Mouse (Mus musculus) large intestine, adult 2 months (tissue): ENCODE measurements around the gene Rhod. TPM values are rescaled to one million over a fixed set of nuclear protein-coding genes. Genes with fewer than 3 reads are reported as not detected.
"Not testable (repeated sequence)": the region's sequence is repeated elsewhere in the genome, so short reads cannot be mapped to it uniquely, and the experiment has no call there.

ENCODE experiments used
- DNase-seq: peaks from one replicate; pipeline ENCODE4 v3.0.0-alpha.2; 2012; ENCODE audit warnings: low read depth, low spot score
- WGBS: fragments of 180-500 bp; shearing (Covaris S2); methylation state at CpG from one replicate; pipeline ENCODE4 v1.1.7; 2018; 5-methylcytosine and 5-hydroxymethylcytosine counted together
- polyA plus RNA-seq: library from polyadenylated mRNA; depleted of rRNA; stranded (reverse); fragments of >200 nt; gene quantifications from 2 replicates; pipeline ENCODE4 v1.2.3, GENCODE M21; 2012

Rhod gene
- polyA plus RNA-seq, 1 experiment, result 46.4 TPM

- DNase-seq, result no peak
- 60% methylated on average over 5 of the region's 5 CpGs for WGBS
Observed at GRCm38 (mm10) chr19:4419711-4420110, 19.5 kb downstream of the Rhod start.

GRCm38 (mm10) chr19:4417713-4418112 lies 21.5 kb downstream of the Rhod start:
- no peak for DNase-seq

GRCm38 (mm10) chr19:4417183-4417582 lies 22.0 kb downstream of the Rhod start:
- WGBS, result 3% methylated on average over 1 of the region's 1 CpGs

DNA sequence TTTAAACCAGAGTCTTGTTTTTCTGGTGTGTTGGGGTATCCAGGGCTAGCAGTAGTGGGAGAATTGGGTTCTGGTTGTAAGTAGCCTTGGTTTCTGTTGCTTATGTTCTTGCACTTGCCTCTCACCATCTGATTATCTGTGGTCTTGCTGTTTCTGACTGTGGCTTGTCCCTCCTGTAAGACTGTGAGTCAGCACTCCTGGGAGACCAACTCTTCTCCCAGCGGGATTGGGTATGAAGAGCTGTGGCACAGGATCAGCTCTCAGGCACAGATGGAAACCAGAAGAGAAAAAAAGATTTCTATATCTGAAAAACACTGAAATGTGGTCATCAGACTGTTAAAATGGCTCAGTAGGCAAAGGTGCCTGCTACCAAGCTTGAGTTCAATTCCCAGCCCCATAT lies 24.6 kb downstream of the Rhod start:
- 88% methylated on average over 1 of the region's 1 CpGs for WGBS
- DNase-seq, result no peak

More at GRCm38 (mm10) chr19:4417183-4417582, 22.0 kb downstream of the Rhod start:
- no peak for DNase-seq

GRCm38 (mm10) chr19:4409062-4409461 lies 30.2 kb downstream of the Rhod start:
- no peak for DNase-seq
- WGBS, result 46% methylated on average over 2 of the region's 2 CpGs

DNA sequence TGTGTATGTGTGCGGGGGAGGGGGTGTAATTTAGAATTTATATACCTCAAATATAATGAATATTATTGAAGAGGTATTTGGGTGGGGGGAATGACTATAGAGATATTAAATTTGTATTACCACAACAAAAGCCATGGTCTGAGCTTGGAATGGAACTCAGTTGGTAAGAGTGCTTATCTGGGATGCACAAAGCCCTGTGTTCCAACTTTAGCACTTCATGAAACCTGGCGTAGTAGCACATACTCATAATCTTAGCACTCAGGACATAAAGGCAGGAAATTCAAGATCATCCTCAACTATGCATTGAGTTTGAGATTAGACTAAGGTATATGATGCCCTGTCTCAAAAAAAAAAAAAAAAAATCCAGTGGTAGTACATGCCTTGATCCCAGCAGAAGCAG lies 34.4 kb downstream of the Rhod start:
- no peak for DNase-seq
- 93% methylated on average over 2 of the region's 2 CpGs for WGBS

GRCm38 (mm10) chr19:4398959-4399358 lies 40.3 kb downstream of the Rhod start:
- DNase-seq, result no peak
- 77% methylated on average over 4 of the region's 4 CpGs for WGBS

- 60% methylated on average over 8 of the region's 8 CpGs for WGBS
- DNase-seq, result no peak
Observed at GRCm38 (mm10) chr19:4398630-4398948, 40.6 kb downstream of the Rhod start.

DNA sequence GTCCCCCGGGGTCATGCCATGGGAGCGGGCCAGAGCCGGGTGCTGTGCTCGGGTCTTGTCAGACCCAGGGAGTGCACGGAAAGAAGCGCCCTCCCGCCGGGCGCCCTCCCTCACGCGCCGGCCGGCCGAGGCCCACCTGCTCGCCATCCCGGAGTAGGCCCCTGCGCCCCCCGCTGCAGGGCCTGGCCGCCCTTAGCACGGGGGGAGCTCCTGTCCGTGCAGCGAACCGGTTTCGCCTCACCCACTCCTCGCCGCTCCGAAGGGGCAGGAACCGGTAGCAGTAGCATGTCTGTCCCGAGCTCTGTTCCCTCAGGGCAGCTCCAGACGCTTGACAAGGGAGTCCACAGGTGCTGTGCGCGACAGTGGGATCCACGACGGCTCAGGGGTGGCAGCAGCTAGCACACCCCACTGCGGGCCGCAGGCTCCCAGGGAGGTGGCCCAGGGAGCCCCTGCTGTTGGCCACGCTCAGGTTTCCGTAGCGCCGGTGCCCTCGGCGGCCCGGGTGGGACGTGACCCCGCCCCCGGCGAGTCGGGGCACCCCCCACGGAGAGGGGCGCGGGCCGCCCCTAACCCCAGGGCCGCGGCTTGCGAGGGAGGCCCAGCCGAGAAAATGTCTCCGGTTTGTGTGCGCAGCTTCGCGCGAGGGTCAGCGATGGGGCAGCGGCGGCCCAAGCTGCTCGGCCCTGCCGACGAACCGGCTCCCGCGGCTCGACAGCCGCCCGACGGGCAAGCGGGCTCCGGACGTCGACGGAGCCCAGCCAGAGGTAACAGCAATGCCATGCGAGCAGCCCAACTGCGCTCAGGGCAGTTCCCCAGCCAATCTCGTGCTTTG lies 41.2 kb downstream of the Rhod start, which contains the start of gene Kdm2a:
Kdm2a (minus strand) TSS at position 488 of the 832 bp plus-strand sequence.
- DNase-seq, result no peak
- 8% methylated on average over 82 of the region's 82 CpGs for WGBS

- DNase-seq, result peak; percentile 89
- under 1% methylated on average over 79 of the region's 90 CpGs for WGBS
Observed at GRCm38 (mm10) chr19:4396998-4397797, 42.0 kb downstream of the Rhod start.

GRCm38 (mm10) chr19:4396081-4396997 lies 42.9 kb downstream of the Rhod start:
- WGBS, result under 1% methylated on average over 80 of the region's 80 CpGs
- no peak for DNase-seq

DNA sequence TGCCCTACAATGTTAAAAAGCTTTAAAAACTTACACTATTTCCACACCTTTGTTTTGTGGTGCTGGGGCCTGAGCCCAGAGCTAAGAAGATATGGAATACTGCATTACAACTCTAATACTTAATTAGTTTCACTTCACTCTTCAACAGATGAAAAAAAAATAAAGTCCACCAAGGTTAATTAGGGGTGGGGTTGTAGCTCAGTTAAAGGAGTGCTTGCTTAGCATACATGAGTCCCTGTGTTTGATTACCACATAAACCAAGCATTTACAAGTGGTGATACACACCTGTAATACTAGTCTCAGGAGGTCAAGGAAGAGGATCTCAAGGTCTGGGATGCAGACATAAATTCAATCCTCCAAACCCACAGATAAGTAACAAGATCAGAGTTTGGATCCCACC lies 52.0 kb downstream of the Rhod start:
- DNase-seq, result peak; percentile 36

DNA sequence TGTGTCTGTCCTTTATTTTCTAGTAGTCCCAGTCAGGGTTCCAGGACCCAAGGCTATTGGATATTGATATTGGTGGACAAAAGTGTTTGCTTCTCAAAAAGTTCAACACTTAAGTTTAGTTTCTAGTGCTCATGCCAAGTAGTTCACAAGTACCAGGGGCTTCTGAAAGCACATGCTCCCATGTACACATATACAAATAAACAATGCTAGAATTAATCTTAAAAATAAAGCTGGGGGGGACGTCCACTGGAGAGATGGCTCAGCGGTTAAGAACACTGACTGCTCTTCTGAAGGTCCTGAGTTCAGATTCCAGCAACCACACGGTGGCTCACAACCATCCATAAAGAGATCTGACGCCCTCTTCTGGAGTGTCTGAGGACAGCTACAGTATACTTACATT lies 54.2 kb downstream of the Rhod start:
- WGBS, result 80% methylated on average over 4 of the region's 4 CpGs

GRCm38 (mm10) chr19:4384322-4384721 lies 54.9 kb downstream of the Rhod start:
- DNase-seq, result no peak
- 27% methylated on average over 1 of the region's 1 CpGs for WGBS

More for the DNA sequence above, 54.2 kb downstream of the Rhod start:
- no peak for DNase-seq

DNA sequence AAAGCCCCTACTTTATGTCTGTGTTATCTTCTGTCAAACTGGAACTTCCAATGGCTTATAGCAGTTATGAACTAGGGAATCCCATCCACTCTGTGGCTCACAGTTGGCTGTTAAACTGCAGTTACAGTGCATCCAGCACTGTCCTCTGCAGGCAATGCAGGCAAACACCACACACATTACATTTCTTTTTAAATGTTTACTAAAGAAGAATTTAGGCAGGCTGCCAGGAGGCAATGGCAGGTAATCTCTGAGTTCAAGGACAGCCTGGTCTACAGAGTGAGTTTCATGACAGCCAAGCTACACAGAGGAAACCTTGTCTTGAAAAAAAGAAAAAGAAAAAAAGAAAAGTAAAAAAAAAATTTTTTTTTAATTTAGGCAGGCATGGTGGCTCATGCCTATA lies 55.9 kb downstream of the Rhod start:
- no peak for DNase-seq

GRCm38 (mm10) chr19:4382303-4382702 lies 56.9 kb downstream of the Rhod start:
- 76% methylated on average over 1 of the region's 1 CpGs for WGBS
- not testable (repeated sequence) for DNase-seq
